8 mouse cellular contexts compared by ENCODE assay signal in the genomic region with DNA sequence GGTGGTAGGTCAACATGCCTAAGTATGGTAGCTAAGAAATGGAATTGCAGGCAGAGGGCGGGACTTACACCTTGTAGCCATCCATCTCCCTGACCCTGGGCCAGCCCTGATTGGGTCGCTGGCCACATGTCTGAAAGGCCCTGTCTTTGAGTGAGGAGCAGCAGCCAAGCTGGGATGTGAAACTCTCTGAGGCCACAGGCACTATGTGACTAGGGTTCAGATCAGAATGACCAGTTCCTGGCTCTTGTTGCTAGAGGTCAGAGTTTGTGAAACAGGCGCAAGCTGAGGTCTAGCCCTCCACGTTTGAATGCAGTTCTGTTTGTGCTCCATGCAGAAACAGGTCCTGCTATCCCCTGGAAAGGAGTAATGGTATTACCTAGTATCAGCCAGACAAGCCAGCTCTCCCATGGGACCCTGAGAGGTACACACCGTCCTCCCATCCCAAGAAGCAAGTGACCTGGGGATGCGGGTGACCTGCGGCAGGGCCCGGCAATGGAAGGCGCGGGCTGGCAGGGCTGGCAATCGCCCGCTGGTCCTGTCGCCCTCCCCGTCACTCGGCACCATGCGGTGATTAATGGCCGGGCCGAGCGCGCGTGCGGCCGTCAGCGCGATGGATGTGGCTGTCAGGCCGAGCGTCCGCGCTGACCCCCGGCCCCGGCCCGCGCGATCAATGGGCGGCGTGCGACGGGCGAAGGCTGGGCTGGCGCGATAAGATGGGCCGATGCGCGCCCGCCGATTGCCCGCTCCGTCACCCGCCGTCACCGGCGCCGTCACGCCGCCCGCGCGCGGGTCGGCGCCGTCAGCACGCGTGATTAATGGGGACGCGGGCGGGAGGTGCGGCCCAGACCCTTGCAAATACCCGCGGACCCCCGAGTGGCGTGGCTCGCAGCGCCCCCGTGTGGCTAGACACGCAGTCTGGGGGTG. TPM values are rescaled to one million over a fixed set of nuclear protein-coding genes. Genes with fewer than 3 reads are reported as not detected.
DNase-seq lines count a peak whose midpoint lies in the region; ATAC-seq lines count a peak whose summit lies in the region.

No protein-coding gene starts in this region.

- H3K36me3 ChIP-seq in heart, embryonic 11.5 days (ENCODE audit: control insufficient read depth, insufficient read depth, low read length): peaks cover 18% of the 10 kb centered on the region
- peaks cover 41% of the 10 kb centered on the region for H3K36me3 ChIP-seq in neural tube, embryonic 15.5 days

- H3K27ac ChIP-seq in heart, embryonic 11.5 days (ENCODE audit: low read depth, low read length): no peak overlapping the region
- peak overlapping the region; percentile 83 for H3K27ac ChIP-seq in neural tube, embryonic 15.5 days (replicated peaks)

- peak; percentile 40 for DNase-seq in CD4-positive helper T cell, adult 2 months (ENCODE audit: low read depth, low spot score)
- DNase-seq in adrenal gland, adult 2 months: peak; percentile 59
- DNase-seq in embryo, embryonic 11 days: peak; percentile 86
- DNase-seq in kidney, postnatal 14 days: peak; percentile 54
- DNase-seq in lung, adult 18-20 months: peak; percentile 20 to 50
- DNase-seq in thymus, postnatal 25 days: peak; percentile 47

- H3K9ac ChIP-seq in heart, embryonic 11.5 days (ENCODE audit: low read depth, low read length): peak overlapping the region; percentile 65
- H3K9ac ChIP-seq in neural tube, embryonic 15.5 days (replicated peaks): peak overlapping the region; percentile 73

- no peaks in the 10 kb centered on the region for H3K9me3 ChIP-seq in heart, embryonic 11.5 days (replicated peaks; ENCODE audit: control insufficient read depth, low read length)
- no peaks in the 10 kb centered on the region for H3K9me3 ChIP-seq in neural tube, embryonic 15.5 days (replicated peaks)

- peak overlapping the region; percentile 53 for H3K4me3 ChIP-seq in heart, embryonic 11.5 days (ENCODE audit: low read depth, low read length)
- peak overlapping the region; percentile 57 for H3K4me3 ChIP-seq in neural tube, embryonic 15.5 days (replicated peaks)

- H3K4me2 ChIP-seq in heart, embryonic 11.5 days: peak overlapping the region; percentile 93
- H3K4me2 ChIP-seq in neural tube, embryonic 15.5 days: peak overlapping the region; percentile 93

- WGBS in heart, embryonic 11.5 days (ENCODE audit: insufficient replicate concordance): 3% methylated on average over 76 of the region's 76 CpGs
- WGBS in neural tube, embryonic 15.5 days: 2% methylated on average over 74 of the region's 76 CpGs

- H3K4me1 ChIP-seq in heart, embryonic 11.5 days (ENCODE audit: control insufficient read depth, insufficient read depth, low read length): peaks cover 31% of the 10 kb centered on the region
- H3K4me1 ChIP-seq in neural tube, embryonic 15.5 days: peaks cover 9% of the 10 kb centered on the region

- no peaks in the 10 kb centered on the region for H3K27me3 ChIP-seq in heart, embryonic 11.5 days (ENCODE audit: control insufficient read depth, insufficient read depth, low read length)
- no peaks in the 10 kb centered on the region for H3K27me3 ChIP-seq in neural tube, embryonic 15.5 days (replicated peaks)

- ATAC-seq in heart, embryonic 11.5 days (replicated peaks; ENCODE audit: insufficient number of reproducible peaks, low FRiP score, low TSS enrichment): peak; percentile 39; the same call in 1 of the 2 replicates
- ATAC-seq in neural tube, embryonic 15.5 days (ENCODE audit: low FRiP score): peak; percentile 80

RNA-seq across cellular contexts. Expression of a gene that starts 19.0 kb away (rescaled TPM):
- total RNA-seq in adrenal gland, adult 2 months (2021): 100 to 1,000 TPM; 162 to 201 TPM
- 226 and 328 TPM in 2 replicates for polyA plus RNA-seq in adrenal gland, adult 2 months (2012; rRNA removed)
- 165 and 188 TPM in 2 replicates for polyA plus RNA-seq in heart, embryonic 11.5 days (2014; fragmentation: Nextera tagmentation; extraction: Ambion mirVana)
- polyA plus RNA-seq in neural tube, embryonic 15.5 days (2015; fragmentation: Nextera tagmentation; extraction: Ambion mirVana): 138 and 161 TPM in 2 replicates

RNA-seq across cellular contexts. Expression of a gene that starts 34.5 kb away (rescaled TPM):
- total RNA-seq in adrenal gland, adult 2 months (2021): 10 to 100 TPM; 29.8 to 33.1 TPM
- 14.7 and 19.4 TPM in 2 replicates for polyA plus RNA-seq in adrenal gland, adult 2 months (2012; rRNA removed)
- polyA plus RNA-seq in heart, embryonic 11.5 days (2014; fragmentation: Nextera tagmentation; extraction: Ambion mirVana): 92.5 and 101 TPM in 2 replicates
- 89.9 and 109 TPM in 2 replicates for polyA plus RNA-seq in neural tube, embryonic 15.5 days (2015; fragmentation: Nextera tagmentation; extraction: Ambion mirVana)

RNA-seq across cellular contexts. Expression of a gene that starts 53.4 kb away (rescaled TPM):
- total RNA-seq in adrenal gland, adult 2 months (2021): 10 to 100 TPM; 15.4 to 17.2 TPM
- polyA plus RNA-seq in adrenal gland, adult 2 months (2012; rRNA removed): 18.0 and 22.4 TPM in 2 replicates
- 20.9 and 29.1 TPM in 2 replicates for polyA plus RNA-seq in heart, embryonic 11.5 days (2014; fragmentation: Nextera tagmentation; extraction: Ambion mirVana)
- 27.3 and 32.4 TPM in 2 replicates for polyA plus RNA-seq in neural tube, embryonic 15.5 days (2015; fragmentation: Nextera tagmentation; extraction: Ambion mirVana)

Comparison
In these comparisons a context has a peak if more than half of its experiments do, and no peak if none do; other contexts are left out.
1. DNase-seq: peak in every context shown above with its lines; median percentile 86 in embryo, embryonic 11 days; 59 in adrenal gland, adult 2 months; 54 in kidney, postnatal 14 days; 47 in thymus, postnatal 25 days; 40 in CD4-positive helper T cell, adult 2 months; 35 in lung, adult 18-20 months.